Mouse (Mus musculus) forebrain, embryonic 16.5 days (tissue): ENCODE results near the gene Ube2i. TPM values are rescaled to one million over a fixed set of nuclear protein-coding genes. Genes with fewer than 3 reads are reported as not detected.
"Not testable (repeated sequence)": the region's sequence is repeated elsewhere in the genome, so short reads cannot be mapped to it uniquely, and the experiment has no call there.

ENCODE experiments used
- ATAC-seq: fragments of 200-750 bp; cut with Nextera tagmentation; 2 replicates; pipeline ENCODE4 v1.8.0; 2017; ENCODE audit warnings: mild to moderate bottlenecking, moderate library complexity
- H3K27ac ChIP-seq: fragments of 300-500 bp; sonication (generic); 2 replicates; pipeline ENCODE4 v1.5.1; 2014; ENCODE audit warnings: low read length, control low read depth
- H3K27me3 ChIP-seq: fragments of 300-500 bp; sonication (generic); replicated peaks from 2 replicates; pipeline ENCODE4 v1.6.1; 2014; ENCODE audit warnings: low read length; ENCODE audit not compliant: control insufficient read depth, insufficient read depth
- H3K36me3 ChIP-seq: fragments of 300-500 bp; sonication (generic); 2 replicates; pipeline ENCODE4 v1.6.1; 2014; ENCODE audit not compliant: control insufficient read depth, insufficient read depth
- H3K4me1 ChIP-seq: fragments of 300-500 bp; sonication (generic); replicated peaks from 2 replicates; pipeline ENCODE4 v1.6.1; 2014; ENCODE audit warnings: low read length; ENCODE audit not compliant: control insufficient read depth, insufficient read depth
- H3K4me2 ChIP-seq: fragments of 300-500 bp; sonication (generic); 2 replicates; pipeline ENCODE4 v1.6.1; 2014; ENCODE audit warnings: mild to moderate bottlenecking, low read length, control low read depth
- H3K4me3 ChIP-seq: fragments of 300-500 bp; sonication (generic); replicated peaks from 2 replicates; pipeline ENCODE4 v1.5.1; 2014; ENCODE audit warnings: mild to moderate bottlenecking, low read length, control low read depth
- H3K9ac ChIP-seq: fragments of 300-500 bp; sonication (generic); replicated peaks from 2 replicates; pipeline ENCODE4 v1.6.1; 2014; ENCODE audit warnings: low read depth, low read length, control low read depth
- H3K9me3 ChIP-seq: fragments of 300-500 bp; sonication (generic); 2 replicates; pipeline ENCODE4 v1.6.1; 2016; ENCODE audit warnings: low read length; ENCODE audit not compliant: control insufficient read depth
- WGBS: fragments of 180-500 bp; shearing (Covaris S2); extraction: QIAGEN DNeasy Blood & Tissue Kit; methylation state at CpG from one replicate; pipeline ENCODE4 v1.1.7; 2014; 5-methylcytosine and 5-hydroxymethylcytosine counted together
- polyA plus RNA-seq: library from polyadenylated mRNA; unstranded; fragments of >200 nt; fragmentation: Nextera tagmentation; extraction: Ambion mirVana; gene quantifications from 2 replicates; pipeline ENCODE4 v1.2.1, GENCODE M21; 2015

Ube2i gene
- polyA plus RNA-seq, 1 experiment from 2014 or later: 635 TPM

DNA sequence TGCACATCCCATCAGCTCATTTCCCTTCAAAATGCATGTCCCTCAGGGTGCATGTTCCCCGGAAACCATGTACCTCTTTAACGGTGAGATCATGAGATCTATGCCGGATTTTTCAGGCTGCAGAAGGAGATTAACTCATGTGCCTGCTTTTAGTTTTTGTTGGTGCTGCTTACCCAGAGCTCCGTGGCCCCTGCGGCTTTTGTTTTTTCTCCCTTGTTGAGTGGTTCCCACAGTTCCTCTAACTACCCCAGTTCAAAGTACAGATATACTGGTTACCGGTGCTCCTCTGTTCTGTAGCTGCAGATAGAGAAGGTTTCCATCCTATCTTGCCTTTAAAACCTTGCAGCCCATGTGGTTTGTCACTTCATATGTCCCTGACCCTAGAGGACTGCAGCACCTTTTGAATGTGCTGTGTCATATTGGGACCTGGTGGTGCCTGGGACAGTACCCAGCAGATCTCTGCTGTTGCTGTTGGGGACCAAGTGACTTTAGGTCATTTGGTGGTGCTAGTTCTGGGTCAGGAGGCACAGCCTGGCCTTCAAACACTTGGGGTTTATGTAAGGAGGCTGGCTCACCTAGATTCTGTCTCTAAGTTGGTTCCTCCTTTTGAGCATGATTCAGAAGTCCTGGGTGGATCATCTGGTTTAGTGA lies 51.3 kb downstream of the Ube2i start:
- 25% methylated on average over 6 of the region's 6 CpGs for WGBS
- Histone ChIP-seq H3K9ac (no peak overlapping the region), H3K9me3 (no peaks in the 10 kb centered on the region), H3K4me3 (no peak overlapping the region; the same call in 1 of the 2 replicates), H3K36me3 (peaks cover 3% of the 10 kb centered on the region), H3K27ac (no peak overlapping the region), H3K27me3 (no peaks in the 10 kb centered on the region), H3K4me1 (peaks cover 7% of the 10 kb centered on the region; the same call in 1 of the 2 replicates), H3K4me2 (peak overlapping the region; percentile 31)
- ATAC-seq: no peak

DNA sequence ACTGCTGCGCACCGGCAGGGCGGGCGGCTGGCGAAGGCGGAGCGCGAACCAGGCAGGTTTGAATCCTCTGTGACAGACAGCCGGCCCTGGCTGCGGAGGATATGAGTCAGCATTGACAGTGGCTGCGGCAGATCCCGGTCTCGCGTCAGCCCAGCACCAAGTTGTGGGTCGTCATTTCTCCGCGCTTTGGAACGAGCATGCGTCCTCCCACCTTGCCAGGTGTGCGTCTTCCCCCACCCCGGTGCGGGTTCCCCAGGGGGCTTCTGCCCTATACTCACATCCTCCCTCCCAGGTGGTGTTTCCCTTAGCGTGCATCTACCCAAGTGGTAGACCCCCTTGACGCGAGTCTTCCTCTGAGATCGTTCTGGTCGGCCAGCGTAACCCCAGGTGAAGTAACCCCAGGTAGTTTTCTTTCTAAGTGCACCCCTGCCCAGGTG lies 51.9 kb downstream of the Ube2i start:
- H3K9me3 ChIP-seq, H3K36me3 ChIP-seq, H3K4me1 ChIP-seq, H3K9ac ChIP-seq, H3K27me3 ChIP-seq, H3K27ac ChIP-seq: not testable (repeated sequence)
- H3K4me2 ChIP-seq: peak overlapping the region; percentile 39
- H3K4me3 ChIP-seq: peak overlapping the region; percentile 4; the same call in 1 of the 2 replicates
- peak; percentile 95 for ATAC-seq
- WGBS: 9% methylated on average over 17 of the region's 28 CpGs

DNA sequence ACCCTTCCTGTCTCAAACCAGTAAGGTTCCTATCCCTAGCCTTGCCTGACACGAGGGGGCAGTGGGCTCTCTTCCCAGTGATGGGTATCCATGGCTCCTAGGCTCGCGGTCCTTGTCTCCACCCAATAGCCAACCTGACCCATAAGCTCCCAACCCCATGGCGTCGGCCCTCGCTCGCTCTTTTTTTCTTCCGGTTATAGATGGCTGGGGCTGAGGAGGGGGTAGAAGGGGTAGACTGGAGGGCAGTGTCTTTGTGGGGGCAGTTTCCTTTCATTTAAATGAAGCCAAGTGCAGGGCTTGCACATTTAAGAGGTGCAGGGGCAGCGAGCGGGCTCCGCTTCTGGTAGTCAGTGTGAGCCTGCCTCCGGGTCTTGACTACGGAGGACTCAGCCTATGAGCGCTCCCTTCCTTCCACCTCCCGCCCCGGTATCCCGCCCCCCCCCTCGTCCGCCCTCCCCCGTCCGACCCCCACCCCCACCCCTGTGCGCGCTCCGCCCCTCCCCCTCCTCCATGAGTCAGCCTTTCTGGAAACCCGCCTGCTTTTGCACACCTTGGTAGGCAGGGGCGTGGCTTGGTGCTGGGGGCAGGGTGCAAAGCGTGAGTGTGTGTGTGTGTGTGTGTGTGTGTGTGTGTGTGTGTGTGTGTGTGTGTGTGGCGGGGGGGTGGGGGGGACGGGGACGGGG lies 52.5 kb downstream of the Ube2i start:
- H3K4me3 ChIP-seq: peak overlapping the region; percentile 23
- no peaks in the 10 kb centered on the region for H3K27me3 ChIP-seq

DNA sequence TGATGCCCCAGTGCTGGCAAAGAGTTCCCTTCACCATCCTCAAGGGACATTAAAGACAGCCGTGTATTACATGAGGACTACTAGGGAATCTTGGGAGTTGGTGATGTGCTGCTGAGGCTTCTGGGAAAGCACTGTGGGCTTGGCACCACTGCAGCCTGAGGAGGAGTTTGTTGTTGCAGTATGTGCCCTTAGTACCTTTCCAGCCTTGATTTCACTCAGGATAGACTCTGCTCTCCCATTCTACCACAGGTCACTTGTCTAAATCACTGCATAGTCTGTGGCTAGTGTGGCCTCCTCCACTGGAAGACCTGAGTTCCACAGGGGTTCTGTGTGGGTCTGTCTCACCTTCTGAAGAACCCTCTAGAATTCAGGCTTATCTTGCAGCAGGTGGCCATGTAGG lies 53.7 kb downstream of the Ube2i start:
- no peak overlapping the region for H3K4me2 ChIP-seq
- no peak overlapping the region for H3K9ac ChIP-seq
- ATAC-seq: no peak
- peaks cover 3% of the 10 kb centered on the region for H3K36me3 ChIP-seq
- H3K27ac ChIP-seq: no peak overlapping the region
- no peak overlapping the region for H3K4me3 ChIP-seq
- 80% methylated on average over 1 of the region's 1 CpGs for WGBS
- H3K4me1 ChIP-seq: peaks cover 7% of the 10 kb centered on the region; the same call in 1 of the 2 replicates
- no peaks in the 10 kb centered on the region for H3K27me3 ChIP-seq
- H3K9me3 ChIP-seq: no peaks in the 10 kb centered on the region

More for the DNA sequence above, 52.5 kb downstream of the Ube2i start:
- Histone ChIP-seq H3K4me2 (peak overlapping the region; percentile 39), H3K36me3 (peaks cover 3% of the 10 kb centered on the region), H3K9me3 (no peaks in the 10 kb centered on the region), H3K27ac (no peak overlapping the region), H3K4me1 (peaks cover 7% of the 10 kb centered on the region; the same call in 1 of the 2 replicates), H3K9ac (no peak overlapping the region)
- WGBS: 1% methylated on average over 14 of the region's 30 CpGs
- ATAC-seq: peak; percentile 80

DNA sequence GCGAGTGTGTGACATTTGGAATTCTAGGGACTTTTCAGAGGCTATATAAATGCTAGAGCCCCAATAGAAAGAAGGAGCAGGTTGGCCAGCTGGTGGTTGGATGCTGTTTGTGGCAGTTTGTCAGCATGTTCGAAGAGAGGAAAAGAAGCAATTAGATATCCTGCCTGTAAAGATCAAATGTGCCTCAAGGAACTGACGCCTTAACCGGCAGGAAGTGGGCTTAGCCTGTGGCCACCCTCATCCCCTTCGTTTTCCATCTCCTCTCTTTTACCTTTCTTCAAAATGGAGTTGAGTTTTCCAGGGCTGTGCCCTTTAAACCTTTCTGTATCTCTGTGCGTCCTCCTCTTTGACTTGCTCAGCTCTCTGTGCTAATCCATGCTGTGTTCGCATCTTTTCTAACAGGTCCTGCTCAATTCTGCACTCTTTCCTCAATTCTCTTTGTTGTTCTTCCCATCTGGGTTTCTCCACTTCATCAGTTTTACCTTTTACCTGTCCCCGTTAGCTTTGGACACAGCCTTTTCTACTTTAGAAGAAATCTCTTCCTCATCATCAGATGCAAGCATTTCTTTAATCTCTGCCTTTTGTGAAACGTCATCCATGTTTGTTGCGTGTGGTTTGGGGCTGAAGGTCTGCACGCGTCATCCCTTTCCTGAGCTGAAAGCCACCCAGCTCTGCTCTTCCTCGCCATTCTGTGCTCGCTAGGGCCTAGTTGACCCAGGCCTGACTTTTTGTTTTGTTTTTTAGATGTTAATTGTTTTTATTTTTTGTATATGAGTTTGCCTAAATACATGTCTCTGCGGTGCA lies 54.7 kb downstream of the Ube2i start:
- Histone ChIP-seq H3K27me3 (no peaks in the 10 kb centered on the region), H3K9ac (no peak overlapping the region), H3K4me1 (peaks cover 7% of the 10 kb centered on the region; the same call in 1 of the 2 replicates), H3K36me3 (peaks cover 8% of the 10 kb centered on the region; the same call in 1 of the 2 replicates), H3K4me3 (no peak overlapping the region), H3K4me2 (no peak overlapping the region), H3K9me3 (no peaks in the 10 kb centered on the region), H3K27ac (no peak overlapping the region)
- no peak for ATAC-seq
- WGBS: 94% methylated on average over 15 of the region's 15 CpGs

DNA sequence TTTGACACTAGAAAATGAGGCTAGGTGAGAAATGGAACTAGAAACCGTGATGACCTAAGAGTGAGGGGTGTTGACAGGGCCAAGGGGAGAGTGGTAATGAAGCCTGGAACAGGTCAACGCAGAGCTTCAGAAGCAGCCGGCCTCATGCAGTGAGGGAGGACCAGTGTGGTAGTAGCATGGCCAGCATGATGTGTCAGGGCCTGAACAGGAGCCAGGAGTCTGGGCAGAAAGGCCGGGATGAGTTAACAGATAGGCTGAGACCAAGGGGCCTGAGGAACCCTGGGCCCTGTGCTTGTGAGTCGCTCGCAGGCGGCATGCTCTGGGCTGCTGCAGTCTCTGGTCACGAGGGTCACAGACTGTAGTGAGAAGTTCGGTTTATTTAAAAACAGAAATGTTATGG lies 55.5 kb downstream of the Ube2i start:
- H3K4me2 ChIP-seq: no peak overlapping the region
- no peak overlapping the region for H3K9ac ChIP-seq
- H3K27me3 ChIP-seq: no peaks in the 10 kb centered on the region
- ATAC-seq: no peak
- WGBS: 91% methylated on average over 9 of the region's 9 CpGs
- H3K36me3 ChIP-seq: peaks cover 10% of the 10 kb centered on the region; the same call in 1 of the 2 replicates
- no peak overlapping the region for H3K27ac ChIP-seq
- no peaks in the 10 kb centered on the region for H3K9me3 ChIP-seq
- H3K4me1 ChIP-seq: peaks cover 7% of the 10 kb centered on the region; the same call in 1 of the 2 replicates
- H3K4me3 ChIP-seq: no peak overlapping the region

DNA sequence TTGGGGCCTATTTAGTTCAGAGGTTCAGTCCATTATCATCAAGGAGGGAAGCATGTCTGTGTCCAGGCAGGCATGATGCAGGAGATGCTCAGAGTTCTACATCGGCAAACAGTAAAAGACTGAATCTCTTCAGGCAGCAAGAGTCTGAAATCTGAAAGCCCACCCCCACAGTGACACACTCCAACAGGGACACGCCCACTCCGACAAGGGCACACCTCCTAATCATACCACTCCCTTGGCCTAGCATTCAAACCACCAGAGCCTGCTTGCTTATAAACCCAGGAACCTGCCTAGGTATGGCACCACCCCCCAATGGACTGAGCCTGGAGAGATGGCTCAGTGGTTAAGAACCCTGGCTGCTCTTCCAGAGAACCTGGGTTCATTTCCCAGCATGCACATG lies 59.0 kb downstream of the Ube2i start:
- Histone ChIP-seq H3K27ac (no peak overlapping the region), H3K4me2 (no peak overlapping the region), H3K27me3 (no peaks in the 10 kb centered on the region), H3K9me3 (no peaks in the 10 kb centered on the region), H3K4me3 (no peak overlapping the region), H3K9ac (no peak overlapping the region), H3K36me3 (peaks cover 27% of the 10 kb centered on the region), H3K4me1 (no peaks in the 10 kb centered on the region)
- 96% methylated on average over 3 of the region's 3 CpGs for WGBS
- ATAC-seq: no peak
